Mouse (Mus musculus): Measurements from ENCODE around the gene Inpp5a. TPM values are rescaled to one million over a fixed set of nuclear protein-coding genes. Genes with fewer than 3 reads are reported as not detected.
A peak's percentile ranks its signal among the peaks of the same experiment; 100 is the strongest.

The Inpp5a gene
- polyA plus RNA-seq, 1 experiment from 2014 or later = 18.4 TPM

DNA sequence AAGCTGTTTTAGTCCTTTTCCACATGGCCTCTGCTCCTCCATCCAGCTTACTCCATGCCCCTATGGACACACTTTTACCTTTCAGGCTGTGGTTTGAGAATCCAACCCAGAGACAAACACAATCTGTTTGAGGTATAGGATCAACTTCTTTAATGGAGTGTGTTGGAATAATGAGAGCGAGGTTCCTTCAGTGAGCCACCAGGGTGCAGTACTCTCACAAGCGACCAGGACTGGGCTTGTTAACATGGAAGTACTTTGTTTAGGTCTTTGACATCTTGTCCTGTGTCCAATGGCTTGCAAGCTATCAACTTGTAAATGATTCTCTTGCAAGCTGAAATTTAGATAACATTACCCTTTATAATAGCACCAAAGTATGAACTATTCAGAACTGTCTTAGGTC, 104.0 kb downstream of the Inpp5a start:
- Histone ChIP-seq H3K4me1 (peaks cover 13% of the 10 kb centered on the region), H3K4me2 (no peak overlapping the region), H3K4me3 (replicated peaks) (no peak overlapping the region), H3K9ac (replicated peaks) (no peak overlapping the region), H3K27ac (replicated peaks) (no peak overlapping the region), H3K9me3 (replicated peaks) (no peaks in the 10 kb centered on the region), H3K36me3 (no peaks in the 10 kb centered on the region), H3K27me3 (replicated peaks) (peaks cover 37% of the 10 kb centered on the region)
- ATAC-seq (ENCODE audit: low FRiP score) = no peak
- 51% methylated on average over 2 of the region's 2 CpGs for WGBS

DNA sequence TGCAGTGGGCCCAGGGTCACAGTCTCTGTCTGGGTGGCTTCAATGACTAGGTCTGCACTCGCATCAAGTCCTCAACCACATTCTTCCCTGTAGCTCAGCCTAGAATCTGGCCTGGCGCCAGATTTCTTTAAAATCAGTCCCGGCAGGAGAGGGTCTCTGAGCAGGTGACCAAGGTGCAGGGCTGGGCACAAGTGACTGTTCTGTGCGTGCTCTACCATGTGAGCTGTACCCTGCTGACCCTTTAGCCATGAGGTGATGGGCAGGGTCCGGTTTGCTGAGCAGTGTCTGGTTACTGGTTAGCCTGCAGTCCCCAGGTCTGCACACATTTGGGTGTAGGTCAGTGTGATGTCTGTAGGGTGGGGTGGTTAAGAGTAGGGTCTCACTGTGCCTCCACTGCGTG, 106.9 kb downstream of the Inpp5a start:
- Histone ChIP-seq H3K9me3 (replicated peaks) (no peaks in the 10 kb centered on the region), H3K4me3 (replicated peaks) (no peak overlapping the region), H3K27ac (replicated peaks) (no peak overlapping the region), H3K4me1 (peaks cover 22% of the 10 kb centered on the region), H3K4me2 (no peak overlapping the region), H3K27me3 (replicated peaks) (peaks cover 37% of the 10 kb centered on the region), H3K36me3 (no peaks in the 10 kb centered on the region), H3K9ac (replicated peaks) (no peak overlapping the region)
- ATAC-seq (ENCODE audit: low FRiP score) = no peak
- WGBS = 87% methylated on average over 6 of the region's 6 CpGs

DNA sequence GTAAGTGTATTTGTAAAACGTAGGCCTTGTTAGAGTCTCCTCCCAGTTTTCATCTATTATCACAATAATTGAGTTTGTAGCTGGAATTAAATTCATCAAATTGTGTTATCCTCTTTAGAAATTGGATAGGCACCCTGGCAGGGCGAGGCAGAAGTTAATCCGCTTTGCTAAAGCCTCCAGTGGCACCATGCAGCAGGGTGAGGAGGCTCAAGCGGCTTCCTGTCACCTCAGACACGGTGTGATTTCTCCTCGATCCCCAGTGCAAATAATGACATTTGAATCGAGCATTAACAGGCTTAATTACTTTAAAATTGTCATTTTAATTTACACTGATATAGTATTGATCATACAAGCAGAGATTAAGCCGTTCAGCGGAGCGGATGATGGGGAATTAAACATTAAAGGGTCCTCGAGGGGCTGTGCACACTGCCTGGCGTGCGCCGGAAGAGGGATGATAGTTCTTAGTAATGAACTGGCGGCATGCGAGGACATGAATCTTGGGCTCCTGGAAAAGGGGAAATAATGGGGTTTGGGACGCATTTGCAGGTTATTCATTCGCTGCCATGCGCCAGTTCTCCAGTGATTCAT, 109.2 kb downstream of the Inpp5a start:
- no peak for ATAC-seq (ENCODE audit: low FRiP score)
- no peak overlapping the region for H3K4me3 ChIP-seq (replicated peaks)
- WGBS = 38% methylated on average over 19 of the region's 19 CpGs
- no peak overlapping the region for H3K27ac ChIP-seq (replicated peaks)
- H3K36me3 ChIP-seq = no peaks in the 10 kb centered on the region
- peaks cover 22% of the 10 kb centered on the region for H3K4me1 ChIP-seq
- peaks cover 36% of the 10 kb centered on the region for H3K27me3 ChIP-seq (replicated peaks)
- no peaks in the 10 kb centered on the region for H3K9me3 ChIP-seq (replicated peaks)
- H3K9ac ChIP-seq (replicated peaks) = no peak overlapping the region
- H3K4me2 ChIP-seq = no peak overlapping the region

DNA sequence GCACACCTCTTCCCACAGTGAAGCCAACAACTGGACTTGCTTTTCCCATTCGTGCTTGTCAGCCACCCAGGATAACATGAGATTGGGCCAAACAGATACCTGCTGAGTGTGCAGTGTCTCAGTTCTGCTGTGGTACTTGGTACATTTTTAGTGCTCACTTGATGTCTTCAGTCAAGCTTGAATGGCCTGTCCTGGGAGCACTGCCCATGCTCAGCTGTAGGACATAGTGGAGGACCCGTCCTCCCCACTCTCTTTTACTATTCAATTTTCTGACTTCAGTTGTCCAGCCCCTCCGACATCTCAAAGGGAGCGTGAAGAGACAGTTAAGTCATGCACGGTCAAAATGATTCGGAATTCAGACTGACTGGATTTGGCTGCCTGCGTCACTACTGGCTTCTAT, 115.2 kb downstream of the Inpp5a start:
- no peak for ATAC-seq (ENCODE audit: low FRiP score)
- H3K4me3 ChIP-seq (replicated peaks) = no peak overlapping the region
- no peak overlapping the region for H3K27ac ChIP-seq (replicated peaks)
- H3K27me3 ChIP-seq (replicated peaks) = peaks cover 39% of the 10 kb centered on the region
- no peaks in the 10 kb centered on the region for H3K36me3 ChIP-seq
- WGBS = 70% methylated on average over 7 of the region's 7 CpGs
- H3K4me1 ChIP-seq = peaks cover 6% of the 10 kb centered on the region; the same call in 1 of the 2 replicates
- H3K9ac ChIP-seq (replicated peaks) = no peak overlapping the region
- no peak overlapping the region for H3K4me2 ChIP-seq
- H3K9me3 ChIP-seq (replicated peaks) = no peaks in the 10 kb centered on the region

DNA sequence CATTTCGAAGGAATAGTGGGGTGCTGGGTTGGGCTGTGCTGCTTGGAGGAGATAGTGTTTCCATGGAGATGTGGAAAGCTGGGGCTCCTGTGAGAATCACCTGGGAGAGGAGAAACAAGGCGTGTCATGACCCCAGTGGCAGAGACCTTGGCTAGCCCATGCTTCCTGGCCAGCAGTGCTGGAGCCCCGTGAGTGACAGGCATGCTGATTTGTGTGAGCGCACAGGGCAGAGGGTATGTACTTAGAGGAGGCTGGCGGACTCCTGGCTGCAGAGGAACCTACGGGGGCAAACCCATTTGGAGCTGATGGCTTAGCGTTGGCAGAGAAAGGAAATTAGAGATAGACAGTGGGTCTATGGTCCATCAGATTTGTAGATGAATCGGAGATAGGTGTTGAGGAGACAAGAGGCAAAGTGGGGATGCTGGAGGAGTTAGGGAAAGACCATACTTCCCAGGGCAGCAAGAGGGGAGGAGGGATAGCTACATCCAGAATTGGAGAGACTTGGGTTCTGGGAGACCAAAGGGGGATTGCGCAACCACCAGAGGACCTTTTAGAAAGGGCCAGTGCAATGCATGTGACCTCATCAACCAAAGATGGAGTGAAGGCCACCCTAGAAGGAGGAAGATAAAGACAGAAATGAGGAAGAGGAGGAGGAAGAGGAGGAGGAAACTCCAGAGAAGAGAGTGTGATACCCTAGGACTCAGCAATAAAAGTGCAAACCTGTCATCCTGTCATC, 117.9 kb downstream of the Inpp5a start:
- no peak overlapping the region for H3K27ac ChIP-seq (replicated peaks)
- 80% methylated on average over 9 of the region's 9 CpGs for WGBS
- H3K27me3 ChIP-seq (replicated peaks) = peaks cover 53% of the 10 kb centered on the region
- H3K9ac ChIP-seq (replicated peaks) = no peak overlapping the region
- peaks cover 6% of the 10 kb centered on the region; the same call in 1 of the 2 replicates for H3K4me1 ChIP-seq
- no peaks in the 10 kb centered on the region for H3K36me3 ChIP-seq
- no peak overlapping the region for H3K4me2 ChIP-seq
- no peak overlapping the region for H3K4me3 ChIP-seq (replicated peaks)
- no peak for ATAC-seq (ENCODE audit: low FRiP score)
- no peaks in the 10 kb centered on the region for H3K9me3 ChIP-seq (replicated peaks)

DNA sequence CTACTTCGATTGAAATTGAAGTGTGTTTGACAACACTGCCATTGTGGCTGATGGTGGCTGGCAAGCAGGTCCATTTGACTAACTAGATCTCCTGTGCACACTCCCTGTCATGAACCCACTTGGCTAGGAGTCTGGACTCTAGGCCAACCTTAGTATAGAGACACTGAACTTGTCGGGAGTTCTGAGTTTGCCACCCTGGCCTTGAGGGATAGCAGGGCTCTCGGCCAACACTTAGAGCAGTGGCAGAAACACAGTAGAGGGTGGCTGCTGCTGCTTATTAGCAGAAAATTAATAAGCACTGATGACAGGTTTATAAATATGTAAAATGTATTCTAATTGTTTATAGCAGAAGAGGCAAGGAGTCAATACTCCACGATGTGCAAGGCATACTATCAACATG, 120.0 kb downstream of the Inpp5a start:
- H3K4me2 ChIP-seq = no peak overlapping the region
- peaks cover 70% of the 10 kb centered on the region for H3K27me3 ChIP-seq (replicated peaks)
- no peak overlapping the region for H3K4me3 ChIP-seq (replicated peaks)
- no peaks in the 10 kb centered on the region for H3K9me3 ChIP-seq (replicated peaks)
- no peak overlapping the region for H3K27ac ChIP-seq (replicated peaks)
- H3K36me3 ChIP-seq = no peaks in the 10 kb centered on the region
- ATAC-seq (ENCODE audit: low FRiP score) = no peak
- 84% methylated on average over 4 of the region's 4 CpGs for WGBS
- no peak overlapping the region for H3K9ac ChIP-seq (replicated peaks)
- H3K4me1 ChIP-seq = peaks cover 6% of the 10 kb centered on the region; the same call in 1 of the 2 replicates

DNA sequence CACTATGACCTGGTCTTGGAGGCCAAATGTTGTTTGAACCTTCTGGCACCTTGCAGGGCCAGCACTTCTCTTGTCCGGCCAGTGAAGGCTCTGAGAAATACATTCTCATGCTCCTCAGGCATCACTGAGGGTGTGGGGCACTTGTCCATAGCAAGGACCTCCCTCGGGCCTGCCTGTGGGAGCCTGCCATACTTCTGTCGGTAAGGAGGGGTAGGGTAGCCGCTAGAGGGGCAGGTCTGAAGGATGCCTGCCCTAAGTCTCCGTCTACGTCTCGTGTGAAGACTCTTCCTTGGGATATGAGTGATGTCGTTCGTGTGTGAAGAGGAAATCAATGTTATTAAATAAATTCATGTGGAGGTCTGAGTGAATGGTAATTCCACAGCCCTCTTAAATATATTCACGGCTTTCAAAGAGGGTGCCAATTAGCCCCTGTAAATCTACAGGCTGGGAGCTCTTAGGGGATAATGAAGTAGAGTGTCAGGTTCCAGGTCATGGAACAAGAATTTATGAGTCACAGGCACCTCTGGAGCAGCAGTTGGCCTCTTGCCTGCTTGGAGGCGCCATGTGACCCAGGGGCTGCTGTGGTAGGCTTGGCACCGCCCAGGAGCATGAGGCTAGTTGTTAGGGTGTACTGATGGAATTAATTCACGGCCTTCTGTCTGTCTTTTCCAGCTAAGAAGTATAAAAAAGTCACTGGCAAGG, 127.2 kb downstream of the Inpp5a start:
- Histone ChIP-seq H3K27me3 (replicated peaks) (peaks cover 89% of the 10 kb centered on the region), H3K4me3 (replicated peaks) (no peak overlapping the region), H3K9me3 (replicated peaks) (no peaks in the 10 kb centered on the region), H3K4me2 (no peak overlapping the region), H3K36me3 (no peaks in the 10 kb centered on the region), H3K4me1 (peaks cover 19% of the 10 kb centered on the region), H3K27ac (replicated peaks) (no peak overlapping the region), H3K9ac (replicated peaks) (no peak overlapping the region)
- no peak for ATAC-seq (ENCODE audit: low FRiP score)
- 71% methylated on average over 13 of the region's 13 CpGs for WGBS

DNA sequence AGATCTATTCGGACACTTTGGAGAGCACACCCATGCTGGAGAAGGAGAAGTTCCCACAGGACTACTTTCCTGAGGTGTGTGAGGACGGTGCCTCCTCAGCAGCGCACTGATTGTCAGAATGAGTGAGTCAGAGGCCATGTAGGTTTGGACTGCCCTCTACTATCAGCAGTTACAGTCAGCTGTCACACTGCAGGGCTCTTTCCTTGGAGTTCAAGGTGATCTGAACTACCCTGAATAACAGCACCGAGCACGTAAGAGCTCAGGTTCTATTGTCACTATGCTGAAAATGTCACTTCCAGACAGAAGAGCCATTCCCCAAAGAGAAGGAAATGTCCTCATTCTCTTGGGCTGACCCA, 127.7 kb downstream of the Inpp5a start:
- H3K4me2 ChIP-seq = no peak overlapping the region
- 89% methylated on average over 5 of the region's 5 CpGs for WGBS
- H3K36me3 ChIP-seq = no peaks in the 10 kb centered on the region
- ATAC-seq (ENCODE audit: low FRiP score) = no peak
- no peak overlapping the region for H3K27ac ChIP-seq (replicated peaks)
- peaks cover 88% of the 10 kb centered on the region for H3K27me3 ChIP-seq (replicated peaks)
- no peak overlapping the region for H3K9ac ChIP-seq (replicated peaks)
- H3K4me1 ChIP-seq = peaks cover 19% of the 10 kb centered on the region
- no peaks in the 10 kb centered on the region for H3K9me3 ChIP-seq (replicated peaks)
- H3K4me3 ChIP-seq (replicated peaks) = no peak overlapping the region

DNA sequence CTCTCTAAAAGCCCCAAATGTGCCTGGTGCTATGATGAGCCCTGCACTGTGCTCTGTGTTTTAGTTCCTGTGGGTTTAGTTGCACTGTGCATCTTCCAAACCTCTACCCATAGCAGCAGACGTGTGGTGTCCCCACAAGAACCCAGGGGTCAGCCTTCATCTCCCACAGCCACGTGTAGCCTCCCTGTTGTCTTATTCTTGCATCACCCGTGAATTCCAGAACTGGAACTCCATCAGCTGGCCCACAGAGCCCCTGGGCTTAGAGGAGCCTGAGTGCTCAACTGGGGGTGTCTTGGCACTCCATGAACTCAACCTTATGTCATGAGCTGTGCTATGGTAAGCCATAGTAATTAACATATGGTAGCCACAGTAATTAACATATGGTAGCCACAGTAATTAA, 129.4 kb downstream of the Inpp5a start:
- no peak overlapping the region for H3K9ac ChIP-seq (replicated peaks)
- no peak overlapping the region for H3K27ac ChIP-seq (replicated peaks)
- no peak for ATAC-seq (ENCODE audit: low FRiP score)
- WGBS = 70% methylated on average over 3 of the region's 3 CpGs
- H3K27me3 ChIP-seq (replicated peaks) = peaks cover 88% of the 10 kb centered on the region
- no peak overlapping the region for H3K4me3 ChIP-seq (replicated peaks)
- no peaks in the 10 kb centered on the region for H3K36me3 ChIP-seq
- no peak overlapping the region for H3K4me2 ChIP-seq
- H3K4me1 ChIP-seq = peaks cover 19% of the 10 kb centered on the region
- no peaks in the 10 kb centered on the region for H3K9me3 ChIP-seq (replicated peaks)

DNA sequence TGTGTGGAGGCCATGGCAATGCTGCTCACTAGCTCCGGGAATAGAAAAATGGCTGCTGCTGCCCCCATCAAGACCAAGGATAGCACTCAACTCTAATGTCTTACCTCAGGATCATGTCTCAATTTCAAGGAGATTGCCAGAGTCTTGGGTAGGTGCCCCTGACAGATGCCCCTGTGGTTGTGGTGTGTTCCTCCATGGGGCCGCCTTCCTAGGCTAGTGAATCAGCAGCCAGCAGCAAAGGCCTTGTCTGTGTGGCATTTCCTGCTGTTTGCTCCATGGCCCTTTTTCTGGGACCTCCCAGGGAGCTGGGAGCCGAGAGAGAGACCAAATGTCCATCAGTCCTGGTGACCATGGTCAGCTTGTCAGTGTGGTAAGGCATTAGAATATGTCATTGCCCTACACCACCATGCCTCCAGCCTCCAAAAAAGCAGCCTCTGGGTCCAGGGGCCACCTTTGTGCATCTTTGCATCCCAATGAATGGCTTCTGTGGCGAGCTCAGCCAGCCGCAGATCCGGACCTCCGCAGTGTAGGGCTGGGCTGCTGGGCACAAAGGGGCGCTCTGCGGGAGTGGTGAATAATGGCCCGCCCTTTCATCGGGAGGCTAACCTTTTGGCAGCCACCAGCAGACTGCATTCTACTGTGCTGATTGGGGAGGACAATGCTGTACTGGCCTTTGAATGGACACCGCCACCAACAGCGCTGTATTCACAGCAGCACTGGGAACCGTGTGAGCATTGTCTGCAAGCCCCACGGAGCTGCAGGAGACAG, 139.6 kb downstream of the Inpp5a start:
- H3K36me3 ChIP-seq = peaks cover 9% of the 10 kb centered on the region; the same call in 1 of the 2 replicates
- no peak overlapping the region for H3K27ac ChIP-seq (replicated peaks)
- no peak overlapping the region for H3K9ac ChIP-seq (replicated peaks)
- H3K4me1 ChIP-seq = peaks cover 18% of the 10 kb centered on the region
- 17% methylated on average over 15 of the region's 15 CpGs for WGBS
- ATAC-seq (ENCODE audit: low FRiP score) = peak; percentile 60
- no peaks in the 10 kb centered on the region for H3K9me3 ChIP-seq (replicated peaks)
- H3K4me2 ChIP-seq = no peak overlapping the region
- peaks cover 80% of the 10 kb centered on the region for H3K27me3 ChIP-seq (replicated peaks)
- no peak overlapping the region for H3K4me3 ChIP-seq (replicated peaks)

DNA sequence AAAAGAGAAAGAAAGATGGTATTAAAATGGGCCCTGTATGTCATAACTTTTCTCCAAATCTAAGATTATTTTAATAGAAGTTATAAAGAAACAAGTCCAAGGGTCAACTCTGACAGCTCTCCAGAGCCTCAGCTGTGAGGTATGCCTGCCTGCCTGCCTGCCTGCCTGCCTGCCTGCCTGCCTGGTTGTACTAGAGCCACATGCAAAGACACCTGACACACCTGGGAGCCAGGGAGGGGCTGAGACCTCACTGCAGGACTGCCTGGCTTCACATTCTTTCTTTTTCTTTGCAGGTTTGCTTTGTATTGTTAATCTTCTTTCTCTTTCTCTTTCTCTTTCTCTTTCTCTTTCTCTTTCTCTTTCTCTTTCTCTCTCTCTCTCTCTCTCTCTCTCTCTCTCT, 140.3 kb downstream of the Inpp5a start:
- no peaks in the 10 kb centered on the region for H3K9me3 ChIP-seq (replicated peaks)
- no peak overlapping the region for H3K27ac ChIP-seq (replicated peaks)
- no peak overlapping the region for H3K4me2 ChIP-seq
- no peak for ATAC-seq (ENCODE audit: low FRiP score)
- peaks cover 18% of the 10 kb centered on the region for H3K4me1 ChIP-seq
- no peak overlapping the region for H3K9ac ChIP-seq (replicated peaks)
- H3K36me3 ChIP-seq = peaks cover 9% of the 10 kb centered on the region; the same call in 1 of the 2 replicates
- H3K27me3 ChIP-seq (replicated peaks) = peaks cover 80% of the 10 kb centered on the region
- H3K4me3 ChIP-seq (replicated peaks) = no peak overlapping the region
